15 mouse cellular contexts compared by ENCODE assay signal in the genomic region with DNA sequence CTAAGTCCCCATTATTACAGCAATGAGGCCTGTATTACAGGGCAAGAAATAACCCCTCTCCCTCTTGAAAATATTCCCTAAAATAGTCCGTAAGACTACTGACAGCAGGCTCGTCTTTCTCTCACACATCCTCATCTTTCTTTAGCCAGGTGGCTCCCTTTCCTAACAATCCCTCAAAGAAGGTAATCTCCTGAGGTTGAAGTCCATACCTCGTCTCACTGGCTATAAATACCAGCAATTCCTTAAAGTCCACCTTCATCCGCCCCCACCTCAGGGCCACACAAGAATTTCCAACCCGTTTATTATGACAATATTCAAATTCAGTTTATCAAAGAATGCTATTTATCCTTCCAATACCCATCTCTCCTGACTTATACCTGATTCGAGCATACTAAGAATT.
"Had no signal": no experiment of that assay in that cellular context is flagged by ENCODE, and none has a peak within 500 bp of the region (broad histone marks: within the 10 kb centered on the region; RNA-seq: fewer than 3 reads in every experiment).

No protein-coding gene starts in this region.

- H3K27ac ChIP-seq: neural tube, embryonic 12.5 days; neural tube, embryonic 13.5 days; neural tube, embryonic 15.5 days; stomach, embryonic 15.5 days; stomach, postnatal 0 days had no signal

- H3K9ac ChIP-seq: neural tube, embryonic 12.5 days; neural tube, embryonic 13.5 days; neural tube, embryonic 15.5 days; stomach, embryonic 15.5 days had no signal

- H3K9me3 ChIP-seq: neural tube, embryonic 12.5 days; neural tube, embryonic 13.5 days; neural tube, embryonic 15.5 days; stomach, embryonic 15.5 days had no signal

- H3K4me1 ChIP-seq: neural tube, embryonic 12.5 days; stomach, embryonic 15.5 days had no signal

- H3K36me3 ChIP-seq: neural tube, embryonic 12.5 days; neural tube, embryonic 15.5 days; stomach, embryonic 15.5 days had no signal

- H3K4me2 ChIP-seq: neural tube, embryonic 12.5 days; neural tube, embryonic 13.5 days; neural tube, embryonic 15.5 days; stomach, embryonic 15.5 days had no signal

- H3K4me3 ChIP-seq: neural tube, embryonic 12.5 days; neural tube, embryonic 13.5 days; neural tube, embryonic 15.5 days; stomach, embryonic 15.5 days had no signal

- DNase-seq: retina, postnatal 1 day; right cerebral cortex, adult 18-20 months; right cerebral cortex, postnatal 25 days; spleen, adult 18-20 months; thymus, adult 18-20 months; thymus, adult 2 months; thymus, postnatal 14 days; thymus, postnatal 25 days; thymus, postnatal 36 days; thymus, postnatal 4 days had no signal

- H3K27me3 ChIP-seq: neural tube, embryonic 12.5 days; stomach, embryonic 15.5 days had no signal
